Mouse (Mus musculus): ENCODE data around the gene Qars.

- no peak for TF ChIP-seq CTCF (conservative IDR thresholded peaks at IDR 0.05; ENCODE audit: low read length)
- TF ChIP-seq POU5F1 (IDR thresholded peaks at IDR 0.05; ENCODE audit: borderline replicate concordance, low read length): no peak
- TF ChIP-seq NANOG (IDR thresholded peaks at IDR 0.05; ENCODE audit: borderline replicate concordance, low read length): no peak
These were observed 14.3 kb upstream of the Qars start for GRCm38 (mm10) chr9:108493246-108493645.

All from E14TG2a.4 (cell line).